Mouse (Mus musculus): ENCODE measurements around the gene Fam189b. TPM values are rescaled to one million over a fixed set of nuclear protein-coding genes. Genes with fewer than 3 reads are reported as not detected.
A peak's percentile ranks its signal among the peaks of the same experiment; 100 is the strongest.

Gene Fam189b
- polyA plus RNA-seq, 1 experiment from 2014 or later, result 31.5 TPM

GRCm38 (mm10) chr3:89225321-89225815 is 42.4 kb downstream of the Fam189b start:
- no peaks in the 10 kb centered on the region for H3K9me3 ChIP-seq
- no peak overlapping the region for H3K27ac ChIP-seq
- H3K4me1 ChIP-seq, result peaks cover 32% of the 10 kb centered on the region
- peak overlapping the region; percentile 46 for H3K4me3 ChIP-seq
- ATAC-seq (ENCODE audit: insufficient number of reproducible peaks, insufficient read depth, low FRiP score, low TSS enrichment, low read depth), result no peak
- peak overlapping the region; percentile 84 for H3K4me2 ChIP-seq
- peak overlapping the region; percentile 64 for H3K9ac ChIP-seq
- peaks cover 30% of the 10 kb centered on the region for H3K36me3 ChIP-seq
- 49% methylated on average over 12 of the region's 12 CpGs for WGBS
- H3K27me3 ChIP-seq, result peaks cover 15% of the 10 kb centered on the region

DNA sequence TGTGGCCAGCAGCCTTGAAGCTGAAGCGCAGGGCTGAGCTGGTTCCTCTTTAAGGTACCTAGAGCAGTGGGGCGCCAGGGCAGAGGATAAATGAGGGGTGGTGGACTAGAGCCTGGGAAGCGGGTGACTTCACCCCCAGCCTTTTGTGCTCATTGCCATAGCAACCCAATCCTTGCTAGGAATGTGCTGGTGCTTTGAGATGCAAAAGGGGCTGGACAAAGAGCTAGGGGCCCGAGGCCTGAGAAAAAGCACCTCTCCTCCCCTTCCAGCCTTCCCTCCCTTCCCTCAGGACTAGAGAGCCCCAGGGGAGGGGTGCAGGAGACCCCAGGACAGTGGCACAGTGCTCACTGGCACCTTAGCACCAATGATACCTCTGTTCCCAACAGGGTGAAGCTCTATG is 43.0 kb downstream of the Fam189b start:
- ATAC-seq (ENCODE audit: insufficient number of reproducible peaks, insufficient read depth, low FRiP score, low TSS enrichment, low read depth), result no peak
- WGBS, result 25% methylated on average over 4 of the region's 4 CpGs
- 0 out of 2 replicates have a peak overlapping the region, but pooled peaks have one; percentile 71 for H3K27ac ChIP-seq
- H3K4me2 ChIP-seq, result peak overlapping the region; percentile 84
- peak overlapping the region; percentile 64 for H3K9ac ChIP-seq
- peak overlapping the region; percentile 46 for H3K4me3 ChIP-seq
- H3K36me3 ChIP-seq, result peaks cover 29% of the 10 kb centered on the region
- H3K9me3 ChIP-seq, result no peaks in the 10 kb centered on the region
- peaks cover 32% of the 10 kb centered on the region for H3K4me1 ChIP-seq
- peaks cover 20% of the 10 kb centered on the region for H3K27me3 ChIP-seq

- H3K4me3 ChIP-seq, result peak overlapping the region; percentile 46
- peak overlapping the region; percentile 84 for H3K4me2 ChIP-seq
- peak overlapping the region; percentile 64 for H3K9ac ChIP-seq
- peaks cover 21% of the 10 kb centered on the region for H3K27me3 ChIP-seq
- H3K36me3 ChIP-seq, result peaks cover 24% of the 10 kb centered on the region
- no peaks in the 10 kb centered on the region for H3K9me3 ChIP-seq
- 16% methylated on average over 11 of the region's 11 CpGs for WGBS
- peaks cover 32% of the 10 kb centered on the region for H3K4me1 ChIP-seq
- ATAC-seq (ENCODE audit: insufficient number of reproducible peaks, insufficient read depth, low FRiP score, low TSS enrichment, low read depth), result no peak
- peak overlapping the region; percentile 71 for H3K27ac ChIP-seq
Observed at GRCm38 (mm10) chr3:89226361-89226760, 43.4 kb downstream of the Fam189b start.

- 3% methylated on average over 21 of the region's 21 CpGs for WGBS
- H3K27ac ChIP-seq, result peak within 1 kb of the TSS; percentile 88
- H3K9me3 ChIP-seq, result no peaks in the 10 kb centered on the region
- H3K9ac ChIP-seq, result peak within 1 kb of the TSS; percentile 64
- H3K4me2 ChIP-seq, result peak within 1 kb of the TSS; percentile 84
- peaks cover 20% of the 10 kb centered on the region for H3K36me3 ChIP-seq
- no peak for ATAC-seq (ENCODE audit: insufficient number of reproducible peaks, insufficient read depth, low FRiP score, low TSS enrichment, low read depth)
- peak within 1 kb of the TSS; percentile 46 for H3K4me3 ChIP-seq
- H3K27me3 ChIP-seq, result peaks cover 21% of the 10 kb centered on the region
- H3K4me1 ChIP-seq, result peaks cover 32% of the 10 kb centered on the region
Observed at GRCm38 (mm10) chr3:89226900-89227299, 44.0 kb downstream of the Fam189b start, which contains the start of gene Mtx1. Mtx1 (minus strand) TSS chr3:89227088.

DNA sequence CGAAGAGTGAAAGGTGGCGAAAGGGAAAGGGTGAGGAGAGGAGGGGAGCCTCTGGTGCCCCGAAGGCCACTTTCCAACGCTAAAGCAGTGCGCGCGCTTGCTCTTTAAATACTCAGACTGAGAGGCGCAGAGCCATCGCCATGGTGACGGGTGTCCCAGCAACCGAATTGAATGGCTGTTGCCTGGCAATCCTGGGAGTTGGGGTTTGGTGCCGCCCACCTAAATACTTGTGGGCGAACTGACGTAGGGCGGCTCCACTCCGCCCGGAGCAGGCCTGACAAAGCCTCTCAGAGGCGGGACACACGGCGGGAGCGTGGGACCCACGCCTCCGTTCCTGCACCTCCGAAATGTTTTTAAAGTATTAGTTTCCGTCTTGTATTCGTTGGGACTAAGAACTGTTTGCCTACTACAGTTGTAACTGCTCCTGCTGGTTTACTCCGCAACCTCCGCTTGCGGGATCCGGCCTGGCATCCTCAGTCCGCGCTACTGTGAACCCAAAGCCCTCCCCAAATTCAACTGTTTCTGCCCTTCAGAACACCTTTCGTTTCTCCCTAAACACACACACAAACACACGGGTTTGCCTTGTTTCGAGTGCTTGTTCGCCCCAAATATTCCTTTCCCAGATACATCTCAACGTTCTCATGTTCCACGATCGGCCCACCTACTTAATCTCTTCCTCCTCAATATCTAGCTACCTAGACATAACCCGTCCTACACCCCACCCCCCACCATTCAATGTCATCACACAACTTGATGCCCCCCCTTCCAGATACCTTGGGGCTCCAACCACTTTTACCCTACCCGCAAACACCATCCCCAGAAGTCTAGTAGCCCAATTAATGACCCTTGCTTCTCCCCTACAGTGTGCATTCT is 44.6 kb downstream of the Fam189b start:
- H3K4me2 ChIP-seq, result peak overlapping the region; percentile 84
- peak; percentile 86 for ATAC-seq (ENCODE audit: insufficient number of reproducible peaks, insufficient read depth, low FRiP score, low TSS enrichment, low read depth)
- peak overlapping the region; percentile 46 for H3K4me3 ChIP-seq
- peaks cover 32% of the 10 kb centered on the region for H3K4me1 ChIP-seq
- no peaks in the 10 kb centered on the region for H3K9me3 ChIP-seq
- H3K27me3 ChIP-seq, result peaks cover 21% of the 10 kb centered on the region
- peaks cover 20% of the 10 kb centered on the region for H3K36me3 ChIP-seq
- H3K9ac ChIP-seq, result peak overlapping the region; percentile 64
- WGBS, result 2% methylated on average over 41 of the region's 41 CpGs
- H3K27ac ChIP-seq, result peak overlapping the region; percentile 88

GRCm38 (mm10) chr3:89228180-89228549 is 45.2 kb downstream of the Fam189b start:
- H3K4me3 ChIP-seq, result peak overlapping the region; percentile 46
- peaks cover 14% of the 10 kb centered on the region for H3K36me3 ChIP-seq
- H3K9ac ChIP-seq, result peak overlapping the region; percentile 60
- H3K4me2 ChIP-seq, result peak overlapping the region; percentile 84
- under 1% methylated on average over 19 of the region's 20 CpGs for WGBS
- H3K4me1 ChIP-seq, result peaks cover 32% of the 10 kb centered on the region
- H3K27ac ChIP-seq, result peak overlapping the region; percentile 88
- H3K27me3 ChIP-seq, result peaks cover 21% of the 10 kb centered on the region
- no peaks in the 10 kb centered on the region for H3K9me3 ChIP-seq
- no peak for ATAC-seq (ENCODE audit: insufficient number of reproducible peaks, insufficient read depth, low FRiP score, low TSS enrichment, low read depth)

- WGBS, result 24% methylated on average over 10 of the region's 10 CpGs
- H3K27ac ChIP-seq, result peak within 1 kb of the TSS; percentile 88
- H3K4me2 ChIP-seq, result peak within 1 kb of the TSS; percentile 84
- peaks cover 32% of the 10 kb centered on the region for H3K4me1 ChIP-seq
- H3K9me3 ChIP-seq, result no peaks in the 10 kb centered on the region
- peak within 1 kb of the TSS; percentile 60 for H3K9ac ChIP-seq
- ATAC-seq (ENCODE audit: insufficient number of reproducible peaks, insufficient read depth, low FRiP score, low TSS enrichment, low read depth), result no peak
- H3K36me3 ChIP-seq, result peaks cover 15% of the 10 kb centered on the region
- H3K4me3 ChIP-seq, result peak within 1 kb of the TSS; percentile 46
- H3K27me3 ChIP-seq, result peaks cover 21% of the 10 kb centered on the region
Observed at GRCm38 (mm10) chr3:89228836-89229235, 45.9 kb downstream of the Fam189b start, which contains the start of gene Muc1. Muc1 (plus strand) TSS chr3:89229057.

GRCm38 (mm10) chr3:89229276-89229675 is 46.3 kb downstream of the Fam189b start:
- peaks cover 32% of the 10 kb centered on the region for H3K4me1 ChIP-seq
- no peak overlapping the region for H3K9ac ChIP-seq
- H3K36me3 ChIP-seq, result peaks cover 15% of the 10 kb centered on the region
- 61% methylated on average over 4 of the region's 4 CpGs for WGBS
- H3K4me3 ChIP-seq, result no peak overlapping the region
- H3K27me3 ChIP-seq, result peaks cover 21% of the 10 kb centered on the region
- H3K4me2 ChIP-seq, result 0 out of 2 replicates have a peak overlapping the region, but pooled peaks have one; percentile 84
- no peak for ATAC-seq (ENCODE audit: insufficient number of reproducible peaks, insufficient read depth, low FRiP score, low TSS enrichment, low read depth)
- no peaks in the 10 kb centered on the region for H3K9me3 ChIP-seq
- H3K27ac ChIP-seq, result no peak overlapping the region

- Histone ChIP-seq H3K9ac (no peak overlapping the region), H3K4me3 (no peak overlapping the region), H3K27me3 (peaks cover 21% of the 10 kb centered on the region), H3K4me1 (peaks cover 26% of the 10 kb centered on the region), H3K36me3 (peaks cover 20% of the 10 kb centered on the region), H3K27ac (no peak overlapping the region), H3K4me2 (no peak overlapping the region), H3K9me3 (no peaks in the 10 kb centered on the region)
- no peak for ATAC-seq (ENCODE audit: insufficient number of reproducible peaks, insufficient read depth, low FRiP score, low TSS enrichment, low read depth)
- WGBS, result 82% methylated on average over 2 of the region's 2 CpGs
Observed at GRCm38 (mm10) chr3:89230561-89230960, 47.6 kb downstream of the Fam189b start.

DNA sequence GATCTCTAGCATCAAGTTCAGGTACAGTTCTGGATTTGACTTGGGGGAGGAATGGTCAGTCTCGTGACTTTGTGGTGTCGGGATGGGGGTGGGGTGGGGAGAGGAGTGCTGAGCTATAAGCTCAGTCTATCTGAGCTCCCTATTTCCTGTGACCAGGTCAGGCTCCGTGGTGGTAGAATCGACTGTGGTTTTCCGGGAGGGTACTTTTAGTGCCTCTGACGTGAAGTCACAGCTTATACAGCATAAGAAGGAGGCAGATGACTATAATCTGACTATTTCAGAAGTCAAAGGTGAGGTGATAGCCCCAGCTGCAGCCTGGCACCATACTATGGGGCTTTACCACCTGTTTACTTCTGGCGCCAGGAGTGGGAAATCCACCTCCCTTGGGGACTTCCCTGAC is 48.4 kb downstream of the Fam189b start:
- Histone ChIP-seq H3K27me3 (peaks cover 19% of the 10 kb centered on the region), H3K9me3 (no peaks in the 10 kb centered on the region), H3K4me1 (peaks cover 19% of the 10 kb centered on the region), H3K27ac (no peak overlapping the region), H3K4me3 (no peak overlapping the region), H3K36me3 (peaks cover 24% of the 10 kb centered on the region), H3K4me2 (no peak overlapping the region), H3K9ac (no peak overlapping the region)
- no peak for ATAC-seq (ENCODE audit: insufficient number of reproducible peaks, insufficient read depth, low FRiP score, low TSS enrichment, low read depth)
- 66% methylated on average over 7 of the region's 7 CpGs for WGBS

GRCm38 (mm10) chr3:89231772-89232275 is 48.9 kb downstream of the Fam189b start:
- no peak overlapping the region for H3K4me3 ChIP-seq

More at GRCm38 (mm10) chr3:89231772-89232275, 48.9 kb downstream of the Fam189b start:
- Histone ChIP-seq H3K9me3 (no peaks in the 10 kb centered on the region), H3K36me3 (peaks cover 27% of the 10 kb centered on the region), H3K4me2 (no peak overlapping the region), H3K27ac (no peak overlapping the region), H3K27me3 (peaks cover 19% of the 10 kb centered on the region), H3K9ac (no peak overlapping the region), H3K4me1 (peaks cover 14% of the 10 kb centered on the region)
- ATAC-seq (ENCODE audit: insufficient number of reproducible peaks, insufficient read depth, low FRiP score, low TSS enrichment, low read depth), result no peak
- WGBS, result 71% methylated on average over 16 of the region's 16 CpGs

Data from embryonic facial prominence, embryonic 13.5 days (tissue).